Mouse (Mus musculus): Measurements from ENCODE around the gene Mrps5. TPM values are rescaled to one million over a fixed set of nuclear protein-coding genes. Genes with fewer than 3 reads are reported as not detected.

Mrps5 gene
- total and polyA plus RNA-seq, 3 experiments = 144 to 210 (median 188) TPM

GRCm38 (mm10) chr2:127559070-127559966, 27.7 kb upstream of the Mrps5 start:
- Histone ChIP-seq H3K4me1 (ENCODE audit: control insufficient read depth in 1 of 2, insufficient read depth in 2 of 2) (peaks cover 0 to 6% of the 10 kb centered on the region in 2 experiments; a peak in 2 of 4 replicates), H3K4me2 (ENCODE audit: insufficient read depth, low read depth, poor library complexity, severe bottlenecking) (peak overlapping the region; percentile 42; the same call in 1 of the 2 replicates), H3K79me2 (replicated peaks; ENCODE audit: control insufficient read depth, extremely low read depth, insufficient read depth, poor library complexity, severe bottlenecking) (no peaks in the 10 kb centered on the region), H3K27ac (ENCODE audit: insufficient read depth, low read depth) (no peak overlapping the region), H3K4me3 (replicated peaks in 1 of 3; ENCODE audit: low read depth in 2 of 3, low read length in 2 of 3, poor library complexity in 1 of 3) (no peak overlapping the region), H3K9ac (ENCODE audit: insufficient read depth, low read depth) (no peak overlapping the region), H3K36me3 (replicated peaks in 1 of 2; ENCODE audit: control insufficient read depth in 1 of 2, insufficient read depth in 1 of 2, low read length in 1 of 2) (no peaks in the 10 kb centered on the region), H3K27me3 (replicated peaks) (peaks cover 79% of the 10 kb centered on the region), H3K9me3 (replicated peaks; ENCODE audit: low read length) (no peaks in the 10 kb centered on the region)
- in situ Hi-C loops (cut with MboI; ENCODE audit: low pct_ligation_motif_present, low pct_unique_long_range_greater_than_20kb, low sequenced_read_pairs) = loop anchor here (5.0 kb wide), 1 partner anchor 52 kb away; no protein-coding TSS in a partner anchor
- dilution Hi-C loops (cut with MboI; ENCODE audit: extremely low pct_ligation_motif_present, extremely low pct_unique_long_range_greater_than_20kb, low sequenced_read_pairs) = no loop called here
- TF ChIP-seq CHD2 (IDR thresholded peaks at IDR 0.05; ENCODE audit: low read length) (no peak), MXI1 (IDR thresholded peaks at IDR 0.05; ENCODE audit: low read depth, low read length) (no peak), ZMIZ1 (IDR thresholded peaks at IDR 0.05; ENCODE audit: low read depth, low read length) (no peak), CTCF (conservative IDR thresholded peaks at IDR 0.05 in 1 of 2, IDR thresholded peaks at IDR 0.05 in 1 of 2; ENCODE audit: low read depth in 2 of 2, low read length in 2 of 2) (peak; percentile 54 to 93; a peak in 3 of 4 replicates), USF2 (conservative IDR thresholded peaks at IDR 0.05; ENCODE audit: low read depth, low read length) (no peak), JUND (conservative IDR thresholded peaks at IDR 0.05; ENCODE audit: low read depth, low read length) (no peak), MEF2A (IDR thresholded peaks at IDR 0.05; ENCODE audit: borderline replicate concordance, low read depth, low read length) (peak; percentile 75; the same call in 1 of the 2 replicates), MAX (IDR thresholded peaks at IDR 0.05; ENCODE audit: low read length) (no peak), TBP (conservative IDR thresholded peaks at IDR 0.05; ENCODE audit: low read depth, low read length) (no peak), ZC3H11A (IDR thresholded peaks at IDR 0.05; ENCODE audit: low read depth, low read length) (no peak), ZKSCAN1 (IDR thresholded peaks at IDR 0.05; ENCODE audit: borderline replicate concordance, low read depth, low read length) (no peak), USF1 (IDR thresholded peaks at IDR 0.05; ENCODE audit: low read depth, low read length) (no peak), RCOR1 (conservative IDR thresholded peaks at IDR 0.05; ENCODE audit: low read depth, low read length) (no peak), HCFC1 (IDR thresholded peaks at IDR 0.05; ENCODE audit: low read depth, low read length) (no peak), RAD21 (IDR thresholded peaks at IDR 0.05; ENCODE audit: low read depth, low read length) (peak; percentile 93), EP300 (IDR thresholded peaks at IDR 0.05; ENCODE audit: low read length) (no peak), ZNF384 (IDR thresholded peaks at IDR 0.05; ENCODE audit: low read depth, low read length) (no peak), BHLHE40 (IDR thresholded peaks at IDR 0.05; ENCODE audit: low read depth, low read length) (no peak), TCF12 (IDR thresholded peaks at IDR 0.05; ENCODE audit: low read depth, low read length) (no peak), JUN (IDR thresholded peaks at IDR 0.05; ENCODE audit: insufficient read depth, low read depth, low read length) (no peak), GABPA (IDR thresholded peaks at IDR 0.05; ENCODE audit: insufficient replicate concordance, low read depth, low read length) (no peak), SMC3 (IDR thresholded peaks at IDR 0.05; ENCODE audit: low read depth, low read length) (peak; percentile 83), UBTF (IDR thresholded peaks at IDR 0.05; ENCODE audit: low read depth, low read length) (no peak), NELFE (IDR thresholded peaks at IDR 0.05; ENCODE audit: low read depth, low read length) (no peak), POLR2A (IDR thresholded peaks at IDR 0.05; ENCODE audit: low read depth, low read length) (no peak), MYC (IDR thresholded peaks at IDR 0.05; ENCODE audit: low read depth, low read length) (no peak), MAFK (IDR thresholded peaks at IDR 0.05; ENCODE audit: insufficient replicate concordance, low read length) (no peak), CHD1 (IDR thresholded peaks at IDR 0.05; ENCODE audit: low read depth, low read length) (no peak), NRF1 (IDR thresholded peaks at IDR 0.05; ENCODE audit: low read depth, low read length) (peak; percentile 60; the same call in 1 of the 2 replicates), PAX5 (IDR thresholded peaks at IDR 0.05; ENCODE audit: low read length) (no peak), IRF4 (IDR thresholded peaks at IDR 0.05; ENCODE audit: low read depth, low read length) (no peak)
- DNase-seq (ENCODE audit: extremely low read depth) = peak; percentile 86
